Mouse (Mus musculus) bone marrow, adult 2 months (tissue): ENCODE data around the gene Rita1. TPM values are rescaled to one million over a fixed set of nuclear protein-coding genes. Genes with fewer than 3 reads are reported as not detected.

Experiments
- H3K27ac ChIP-seq: fragments of 200-500 bp; 2 replicates; pipeline ENCODE4 v1.5.1; 2012; ENCODE audit warnings: low read depth, mild to moderate bottlenecking, control low read depth, inconsistent platforms, low read length; ENCODE audit not compliant: control insufficient read depth, poor library complexity, insufficient read depth
- H3K4me1 ChIP-seq: fragments of 200-500 bp; 2 replicates; pipeline ENCODE4 v1.6.1; 2011; ENCODE audit warnings: low read length; ENCODE audit not compliant: control insufficient read depth, insufficient read depth
- H3K4me3 ChIP-seq: fragments of 200-500 bp; replicated peaks from 2 replicates; pipeline ENCODE3; 2011; ENCODE audit warnings: mild to moderate bottlenecking, low read depth, low read length, control low read depth; ENCODE audit not compliant: control insufficient read depth
- CTCF ChIP-seq: fragments of 200-500 bp; IDR thresholded peaks from 2 replicates; pipeline ENCODE4 v1.5.1; 2011; ENCODE audit warnings: low read length, control low read depth; ENCODE audit not compliant: control insufficient read depth, insufficient read depth
- POLR2A ChIP-seq: fragments of 200-500 bp; IDR thresholded peaks from 2 replicates; pipeline ENCODE4 v1.6.1; 2011; ENCODE audit warnings: low read depth, mild to moderate bottlenecking, control low read depth, low read length, borderline replicate concordance; ENCODE audit not compliant: control insufficient read depth
- WGBS: fragments of 180-500 bp; shearing (Covaris S2); methylation state at CpG from one replicate; pipeline ENCODE4 v1.1.7; 2018; 5-methylcytosine and 5-hydroxymethylcytosine counted together
- polyA plus RNA-seq: library from polyadenylated mRNA; stranded (reverse); fragments of >200 nt; gene quantifications from 2 replicates; pipeline ENCODE4 v1.2.4, GENCODE M21; 2011; ENCODE audit warnings: low replicate concordance; ENCODE audit not compliant: missing spikeins, insufficient read depth, insufficient read length

The Rita1 gene
- polyA plus RNA-seq, 1 experiment = 3.4 TPM

DNA sequence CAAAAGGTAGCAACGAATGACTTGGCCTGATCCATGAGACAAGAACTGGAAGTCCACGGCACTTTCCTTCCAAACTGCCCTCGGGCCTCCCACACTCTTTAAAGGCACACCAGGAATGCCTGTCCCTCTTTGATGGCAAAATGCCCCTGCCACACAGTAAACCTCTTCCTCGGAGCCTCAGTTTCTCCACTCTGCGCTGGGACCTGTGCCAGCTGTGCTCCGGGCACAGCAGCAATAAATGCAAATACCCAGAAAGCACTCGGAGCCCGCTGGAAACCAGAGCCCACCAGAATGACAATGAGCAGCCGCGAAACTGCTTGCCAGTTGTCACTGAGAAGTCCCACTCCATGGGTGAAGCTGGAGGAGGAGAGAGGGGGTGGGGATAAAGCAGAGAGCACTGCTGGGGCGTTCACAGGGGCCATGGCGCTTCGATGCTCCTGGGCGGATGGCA, 44.6 kb downstream of the Rita1 start:
- no peak overlapping the region for H3K27ac ChIP-seq
- WGBS = 93% methylated on average over 14 of the region's 14 CpGs
- H3K4me1 ChIP-seq = peaks cover 2% of the 10 kb centered on the region

DNA sequence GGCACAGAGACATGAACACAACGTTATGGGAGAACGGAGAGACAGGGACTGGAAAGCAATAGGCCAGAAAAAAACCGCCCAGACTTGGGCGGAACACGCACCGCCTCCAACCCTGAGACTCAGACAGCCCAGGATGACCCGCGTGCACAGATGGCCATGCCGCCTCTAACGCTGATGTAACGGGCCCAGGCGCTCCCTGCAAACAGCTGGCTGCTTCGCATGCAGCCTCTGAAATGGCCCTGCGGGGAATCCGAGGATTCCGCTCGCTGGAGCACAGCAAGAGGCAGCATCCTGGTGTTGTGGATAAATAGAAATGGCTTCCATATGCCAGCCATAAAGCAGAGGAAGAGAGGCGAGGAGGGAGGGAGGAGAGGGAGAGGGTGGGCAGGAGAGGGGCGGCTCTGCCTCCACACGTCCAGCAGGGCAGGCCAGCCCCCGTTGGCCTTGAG, 45.1 kb downstream of the Rita1 start:
- no peak overlapping the region for H3K27ac ChIP-seq

More for the DNA sequence above, 44.6 kb downstream of the Rita1 start:
- H3K4me3 ChIP-seq = no peak overlapping the region
- TF ChIP-seq POLR2A = no peak
- TF ChIP-seq CTCF = no peak

DNA sequence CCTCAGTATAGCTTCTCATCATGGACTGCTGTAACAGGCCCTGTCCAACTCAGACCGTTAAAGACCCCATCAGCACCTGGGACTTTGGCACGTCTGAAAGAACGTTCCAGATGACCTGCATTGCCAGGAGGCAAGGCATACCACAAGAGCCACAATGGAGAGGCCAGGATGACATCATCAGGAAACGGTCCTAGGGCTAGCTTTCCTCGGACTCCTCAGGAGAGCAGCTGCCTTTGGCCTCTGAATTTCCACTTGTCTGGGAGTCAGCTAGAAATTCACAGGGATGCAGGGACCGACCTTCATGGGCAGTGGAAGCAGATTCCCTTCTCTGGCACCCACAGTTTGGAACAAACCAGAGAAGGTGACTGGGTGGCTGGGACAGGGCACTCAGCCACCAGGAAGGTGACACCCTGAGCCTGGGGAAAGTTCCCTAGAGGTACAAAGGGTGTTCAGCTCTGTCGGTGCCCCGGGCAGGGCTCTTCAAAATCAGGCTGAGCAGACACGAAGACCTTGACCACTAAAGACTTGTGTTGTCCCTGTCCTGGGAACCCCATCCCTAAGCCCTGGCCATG, 45.6 kb downstream of the Rita1 start:
- H3K27ac ChIP-seq = no peak overlapping the region
- H3K4me1 ChIP-seq = peaks cover 3% of the 10 kb centered on the region
- TF ChIP-seq POLR2A (no peak), CTCF (no peak)
- 77% methylated on average over 9 of the region's 9 CpGs for WGBS
- H3K4me3 ChIP-seq = no peak overlapping the region

More for the DNA sequence above, 45.1 kb downstream of the Rita1 start:
- Histone ChIP-seq H3K4me3 (no peak overlapping the region), H3K4me1 (peaks cover 2% of the 10 kb centered on the region)
- no peak for TF ChIP-seq POLR2A
- TF ChIP-seq CTCF = no peak
- 92% methylated on average over 21 of the region's 21 CpGs for WGBS

DNA sequence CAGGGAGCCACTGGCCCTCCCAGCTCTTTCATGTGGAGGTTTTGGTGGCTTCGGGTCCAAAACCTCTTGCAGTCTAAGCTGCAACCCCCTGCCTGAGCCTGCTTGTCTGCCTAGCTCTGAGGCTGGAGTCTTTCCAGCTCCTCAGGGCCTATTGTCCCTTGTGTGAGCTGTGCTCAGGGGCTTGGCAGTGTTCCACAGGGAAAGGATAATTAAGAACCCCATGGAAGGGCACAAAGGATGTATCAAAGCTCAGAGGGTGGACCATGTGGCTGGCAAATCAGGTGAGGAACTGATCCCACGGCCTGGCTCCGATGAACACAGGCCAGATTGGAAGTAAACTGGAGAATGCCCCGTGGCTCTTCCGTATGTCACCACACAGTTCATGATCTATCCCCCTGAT, 46.3 kb downstream of the Rita1 start:
- Histone ChIP-seq H3K27ac (no peak overlapping the region), H3K4me1 (peaks cover 3% of the 10 kb centered on the region), H3K4me3 (no peak overlapping the region)
- 85% methylated on average over 5 of the region's 5 CpGs for WGBS
- TF ChIP-seq POLR2A (no peak), CTCF (no peak)

DNA sequence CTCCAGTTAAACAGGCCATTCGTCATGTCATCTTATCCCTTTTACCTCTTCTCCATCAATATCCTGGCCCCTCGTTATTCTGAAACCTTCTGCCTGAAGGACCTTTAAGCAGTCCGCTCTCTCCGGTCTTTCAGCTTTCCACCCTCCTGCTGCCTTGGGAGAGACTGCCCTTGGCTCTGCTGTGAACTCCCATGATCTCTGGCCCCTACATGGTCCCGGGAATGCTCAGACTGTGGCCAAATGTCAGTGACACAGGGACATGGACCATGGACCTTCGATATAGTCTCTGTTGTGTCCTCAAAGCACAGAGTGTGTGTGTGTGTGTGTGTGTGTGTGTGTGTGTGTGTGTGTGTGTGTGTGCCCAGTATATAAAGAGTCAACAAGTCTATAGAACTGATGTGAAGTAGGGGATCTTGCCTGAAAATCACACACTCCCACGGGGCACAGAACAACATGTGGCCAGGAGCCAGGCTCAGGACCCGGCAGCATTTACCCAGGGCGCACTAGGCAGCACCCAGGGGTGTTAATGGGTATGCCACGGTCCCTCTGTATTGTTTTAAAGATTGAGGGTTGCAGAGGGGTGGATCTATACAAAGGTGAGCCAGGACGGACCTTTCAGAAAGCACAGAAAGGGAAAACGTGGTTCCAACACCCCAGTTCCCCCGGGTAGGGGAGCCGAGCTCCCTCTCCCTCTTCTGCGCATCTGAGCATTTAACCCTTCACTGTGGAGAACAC, 47.1 kb downstream of the Rita1 start:
- no peak overlapping the region for H3K27ac ChIP-seq
- 84% methylated on average over 15 of the region's 15 CpGs for WGBS
- TF ChIP-seq POLR2A = no peak
- TF ChIP-seq CTCF = no peak
- peaks cover 1% of the 10 kb centered on the region; the same call in 1 of the 2 replicates for H3K4me1 ChIP-seq
- H3K4me3 ChIP-seq = no peak overlapping the region

DNA sequence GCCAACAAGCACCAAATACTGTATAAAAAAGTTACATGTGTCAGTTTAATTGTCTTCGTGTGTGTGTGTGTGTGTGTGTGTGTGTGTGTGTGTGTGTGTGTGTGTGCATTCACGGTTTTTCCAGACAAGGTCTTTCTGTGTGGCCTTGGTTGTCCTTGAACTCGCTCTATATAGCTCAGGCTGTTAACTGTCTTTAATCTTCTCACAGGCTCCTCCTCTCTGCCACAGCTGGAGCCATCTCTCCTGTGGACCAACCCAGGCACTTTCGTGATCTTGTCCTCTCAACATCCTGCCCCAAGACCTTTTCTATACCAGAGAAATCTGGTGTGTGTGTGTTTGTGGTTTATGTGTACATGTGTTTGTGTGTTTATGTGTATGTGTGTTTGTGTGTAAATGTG, 48.5 kb downstream of the Rita1 start:
- no peak overlapping the region for H3K27ac ChIP-seq
- 46% methylated on average over 4 of the region's 4 CpGs for WGBS
- peaks cover 1% of the 10 kb centered on the region; the same call in 1 of the 2 replicates for H3K4me1 ChIP-seq
- TF ChIP-seq POLR2A (no peak), CTCF (no peak)
- no peak overlapping the region for H3K4me3 ChIP-seq

DNA sequence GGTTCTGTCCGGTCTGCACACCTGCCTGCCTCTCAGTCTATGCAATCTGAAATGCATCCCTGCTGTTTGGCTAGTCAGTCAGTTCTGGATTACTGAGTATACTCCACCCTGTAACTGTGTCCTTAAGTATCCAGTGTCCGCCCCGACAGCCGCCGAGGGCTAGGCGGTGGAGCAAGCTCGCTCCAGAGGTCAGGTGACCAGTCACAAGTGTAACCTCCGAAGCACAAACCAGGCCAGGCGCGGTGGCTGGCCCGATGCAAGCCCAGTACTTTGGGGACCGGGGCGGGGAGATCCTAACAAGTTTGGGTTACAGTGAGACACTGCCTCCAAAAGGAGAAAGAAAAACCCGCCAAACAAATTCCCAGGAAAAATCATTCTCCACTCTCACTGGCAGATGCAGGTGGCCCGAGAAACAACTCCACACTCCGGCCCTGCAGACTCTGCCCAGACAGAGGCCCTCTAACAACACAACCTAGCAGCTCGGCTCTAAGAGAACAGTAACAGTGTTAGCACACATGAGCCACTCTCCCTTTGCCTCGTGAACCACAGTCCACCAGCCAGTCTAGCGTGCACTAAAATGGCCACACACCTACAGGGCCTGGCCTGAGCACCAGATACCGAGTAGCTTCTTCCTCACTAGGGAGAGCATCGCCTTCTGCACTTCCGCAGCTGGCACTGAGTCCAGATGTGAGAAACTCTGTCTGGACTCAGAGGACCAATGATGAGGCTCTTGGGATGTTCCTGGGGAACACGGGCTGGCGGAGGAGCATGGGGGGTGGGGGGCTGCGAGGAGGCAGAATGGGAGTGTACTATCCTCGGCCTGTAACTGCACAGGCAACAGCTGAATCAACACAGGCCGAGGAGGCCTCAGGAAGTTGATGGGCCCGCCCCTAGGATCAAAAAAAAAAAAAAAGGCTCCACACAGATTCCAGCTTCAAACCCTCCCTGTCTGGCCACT, 49.2 kb downstream of the Rita1 start:
- Histone ChIP-seq H3K4me3 (no peak overlapping the region), H3K4me1 (peaks cover 1% of the 10 kb centered on the region; the same call in 1 of the 2 replicates), H3K27ac (no peak overlapping the region)
- 62% methylated on average over 28 of the region's 28 CpGs for WGBS
- TF ChIP-seq POLR2A = no peak
- no peak for TF ChIP-seq CTCF

DNA sequence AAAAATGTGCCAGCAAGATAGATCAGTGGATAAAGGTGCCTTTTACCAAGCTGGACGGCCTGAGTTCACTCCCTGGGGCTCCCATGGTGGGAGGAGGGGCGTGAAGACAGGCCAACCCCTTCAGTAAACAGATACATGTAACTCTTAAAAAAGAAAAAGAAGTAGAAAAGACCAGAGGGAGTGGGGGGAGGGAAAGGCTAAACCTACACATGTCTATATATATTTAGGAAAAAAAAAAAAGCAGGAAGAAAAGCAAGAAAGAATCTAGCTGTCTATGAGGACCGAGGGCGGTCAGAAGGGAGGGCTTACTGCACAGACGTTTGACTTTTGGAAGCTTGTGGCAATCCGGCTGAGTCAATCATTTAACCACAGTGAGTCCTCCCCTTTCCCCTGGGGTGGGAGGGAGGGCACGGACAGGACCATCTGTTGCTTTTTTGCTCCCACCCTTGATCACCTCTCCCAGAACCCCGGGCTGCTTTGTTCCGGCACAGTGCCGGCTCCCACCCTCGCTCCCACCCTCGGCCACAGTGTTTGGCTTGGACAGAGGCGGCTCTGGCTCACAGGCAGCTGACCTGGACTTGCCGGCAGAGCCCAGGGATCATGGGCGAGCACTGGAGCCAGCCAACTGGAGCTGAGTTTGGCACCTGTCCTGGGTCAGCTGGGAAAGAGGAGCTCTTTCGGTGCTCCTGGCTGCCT, 51.6 kb downstream of the Rita1 start:
- Histone ChIP-seq H3K4me1 (peaks cover 3% of the 10 kb centered on the region; the same call in 1 of the 2 replicates), H3K27ac (peak overlapping the region; percentile 75), H3K4me3 (peak overlapping the region; percentile 28)
- WGBS = 7% methylated on average over 16 of the region's 16 CpGs
- TF ChIP-seq CTCF (no peak), POLR2A (no peak)
